Mouse (Mus musculus) hindbrain, postnatal 0 days (tissue): ENCODE data around the gene Casq2. TPM values are rescaled to one million over a fixed set of nuclear protein-coding genes. Genes with fewer than 3 reads are reported as not detected.

Source experiments
- ATAC-seq: fragments of 200-750 bp; cut with Nextera tagmentation; 2 replicates; pipeline ENCODE4 v1.8.0; 2017; ENCODE audit warnings: mild to moderate bottlenecking, moderate TSS enrichment, moderate library complexity
- DNase-seq: peaks from one replicate; pipeline ENCODE4 v3.0.0-alpha.2; 2015; ENCODE audit warnings: low spot score
- H3K27ac ChIP-seq: fragments of 300-500 bp; sonication (generic); 2 replicates; pipeline ENCODE4 v1.5.1; 2014; ENCODE audit warnings: mild to moderate bottlenecking
- H3K27me3 ChIP-seq: fragments of 300-500 bp; sonication (generic); 2 replicates; pipeline ENCODE4 v1.6.1; 2014; ENCODE audit warnings: low read length, mixed read lengths; ENCODE audit not compliant: insufficient read depth
- H3K36me3 ChIP-seq: fragments of 300-500 bp; sonication (generic); 2 replicates; pipeline ENCODE4 v1.6.1; 2014; ENCODE audit warnings: low read length, mixed read lengths; ENCODE audit not compliant: insufficient read depth
- H3K4me1 ChIP-seq: fragments of 300-500 bp; sonication (generic); 2 replicates; pipeline ENCODE4 v1.6.1; 2014; ENCODE audit warnings: antibody characterized with exemption, low read length, mixed read lengths; ENCODE audit not compliant: insufficient read depth
- H3K4me2 ChIP-seq: fragments of 300-500 bp; sonication (generic); 2 replicates; pipeline ENCODE4 v1.6.1; 2014; ENCODE audit warnings: low read depth, mild to moderate bottlenecking, low read length, moderate library complexity, mixed read lengths
- H3K4me3 ChIP-seq: fragments of 300-500 bp; sonication (generic); 2 replicates; pipeline ENCODE4 v1.5.1; 2014; ENCODE audit warnings: low read length
- H3K9ac ChIP-seq: fragments of 300-500 bp; sonication (generic); replicated peaks from 2 replicates; pipeline ENCODE4 v1.6.1; 2014; ENCODE audit warnings: mild to moderate bottlenecking, low read length, moderate library complexity, mixed read lengths
- H3K9me3 ChIP-seq: fragments of 300-500 bp; sonication (generic); 2 replicates; pipeline ENCODE4 v1.6.1; 2016; ENCODE audit warnings: low read length, mixed read lengths
- CTCF ChIP-seq: IDR thresholded peaks from 2 replicates; pipeline ENCODE4 v1.5.1; 2016; ENCODE audit warnings: antibody characterized with exemption, control low read depth, low read depth
- WGBS: fragments of 180-500 bp; shearing (Covaris S2); extraction: QIAGEN DNeasy Blood & Tissue Kit; methylation state at CpG from one replicate; pipeline ENCODE4 v1.1.7; 2014; 5-methylcytosine and 5-hydroxymethylcytosine counted together
- polyA plus RNA-seq: library from polyadenylated mRNA; unstranded; fragments of >200 nt; fragmentation: Nextera tagmentation; extraction: Ambion mirVana; gene quantifications from 2 replicates; pipeline ENCODE4 v1.2.1, GENCODE M21; 2015
- total RNA-seq: library from RNA; depleted of rRNA; stranded (reverse); fragments of >200 nt; gene quantifications from 2 replicates; pipeline ENCODE4 v1.2.3, GENCODE M21; 2014

The Casq2 gene
- total and polyA plus RNA-seq, 2 experiments from 2014 or later = 0.56 to 1.4 TPM

DNA sequence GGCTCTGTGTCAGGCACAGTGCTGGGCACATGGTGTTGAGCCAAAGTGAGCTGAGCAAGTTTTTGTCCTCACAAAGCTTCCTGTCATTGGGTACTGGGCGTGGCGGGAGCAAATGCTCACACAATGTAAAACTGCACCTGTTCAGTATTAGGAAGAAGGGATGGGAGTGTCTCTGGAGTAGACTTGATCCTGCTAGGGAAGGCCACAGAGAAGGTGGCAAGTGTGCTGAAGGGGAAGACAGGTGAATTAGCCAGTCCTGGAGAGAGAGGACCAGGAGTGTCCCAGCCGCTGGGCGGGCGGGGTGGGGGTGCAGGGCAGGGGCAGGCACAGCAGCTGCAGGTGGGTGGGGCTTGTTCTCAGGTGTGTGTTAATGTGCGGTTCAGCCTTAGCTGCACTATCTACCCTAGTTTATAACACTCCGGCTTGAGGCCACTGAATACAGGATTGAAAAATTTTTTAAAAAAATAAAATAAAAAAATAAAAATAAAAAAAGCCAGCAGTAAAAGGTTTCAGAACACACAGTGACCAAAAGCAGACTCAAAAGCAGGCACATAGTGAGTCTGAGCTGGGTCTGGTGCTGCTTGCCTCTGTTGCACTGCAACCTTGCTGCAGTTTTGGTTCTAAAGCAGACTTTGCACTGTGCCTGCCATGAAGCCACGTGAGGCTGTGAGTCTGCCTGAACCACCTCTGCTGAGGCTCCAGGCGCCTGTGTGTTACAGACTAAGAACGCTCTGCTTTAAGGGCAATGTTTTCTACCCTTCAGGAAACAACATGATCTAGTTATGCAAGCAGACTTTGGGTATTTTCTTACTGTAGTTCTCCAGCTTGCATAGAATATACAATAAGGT is 22.7 kb upstream of the Casq2 start:
- no peaks in the 10 kb centered on the region for H3K36me3 ChIP-seq
- TF ChIP-seq CTCF = no peak
- 77% methylated on average over 10 of the region's 10 CpGs for WGBS
- H3K4me2 ChIP-seq = no peak overlapping the region
- H3K4me3 ChIP-seq = no peak overlapping the region
- no peak overlapping the region for H3K27ac ChIP-seq
- no peak overlapping the region for H3K9ac ChIP-seq
- DNase-seq (no peak), ATAC-seq (no peak)
- H3K27me3 ChIP-seq = no peaks in the 10 kb centered on the region
- no peaks in the 10 kb centered on the region for H3K4me1 ChIP-seq
- no peaks in the 10 kb centered on the region for H3K9me3 ChIP-seq

- TF ChIP-seq CTCF = no peak
- ATAC-seq = no peak
- H3K36me3 ChIP-seq = no peaks in the 10 kb centered on the region
- H3K27ac ChIP-seq = no peak overlapping the region
- no peaks in the 10 kb centered on the region for H3K4me1 ChIP-seq
- H3K9me3 ChIP-seq = no peaks in the 10 kb centered on the region
- H3K4me2 ChIP-seq = no peak overlapping the region
- WGBS = 84% methylated on average over 6 of the region's 6 CpGs
- no peak overlapping the region for H3K9ac ChIP-seq
- no peaks in the 10 kb centered on the region for H3K27me3 ChIP-seq
- no peak for DNase-seq
- no peak overlapping the region for H3K4me3 ChIP-seq
Measured at GRCm38 (mm10) chr3:102064566-102064965, 21.6 kb upstream of the Casq2 start.

- no peak overlapping the region for H3K27ac ChIP-seq
- WGBS = 45% methylated on average over 1 of the region's 1 CpGs
- no peak overlapping the region for H3K4me2 ChIP-seq
- no peak for TF ChIP-seq CTCF
- H3K4me1 ChIP-seq = no peaks in the 10 kb centered on the region
- no peak overlapping the region for H3K9ac ChIP-seq
- no peak overlapping the region for H3K4me3 ChIP-seq
- no peaks in the 10 kb centered on the region for H3K9me3 ChIP-seq
- no peaks in the 10 kb centered on the region for H3K27me3 ChIP-seq
- ATAC-seq = no peak
- DNase-seq = no peak
- H3K36me3 ChIP-seq = no peaks in the 10 kb centered on the region
Measured at GRCm38 (mm10) chr3:102067306-102067705, 18.9 kb upstream of the Casq2 start.

DNA sequence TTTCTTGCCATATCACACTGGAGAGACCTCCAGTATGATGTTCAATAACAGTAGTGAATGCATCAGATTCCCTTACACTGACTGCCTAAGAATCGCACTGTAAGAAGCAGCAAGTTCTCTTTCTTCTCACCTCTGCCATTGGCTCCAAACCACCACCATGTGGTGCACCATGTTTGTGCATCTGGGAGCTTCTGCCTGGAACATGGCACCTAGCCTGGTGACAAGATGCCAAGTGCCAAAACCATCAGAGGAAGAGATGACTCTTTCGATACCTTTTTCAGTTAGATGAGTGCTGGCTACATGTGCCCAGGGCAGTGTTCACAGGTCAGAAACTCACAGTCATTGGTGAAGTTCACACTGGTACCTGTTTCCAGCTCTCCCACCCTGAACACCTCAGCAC is 18.4 kb upstream of the Casq2 start:
- WGBS = 85% methylated on average over 2 of the region's 2 CpGs
- no peak for TF ChIP-seq CTCF
- Histone ChIP-seq H3K4me2 (no peak overlapping the region), H3K36me3 (no peaks in the 10 kb centered on the region), H3K4me3 (no peak overlapping the region), H3K27ac (no peak overlapping the region), H3K9me3 (no peaks in the 10 kb centered on the region), H3K4me1 (no peaks in the 10 kb centered on the region), H3K27me3 (no peaks in the 10 kb centered on the region), H3K9ac (no peak overlapping the region)
- no peak for ATAC-seq
- no peak for DNase-seq

DNA sequence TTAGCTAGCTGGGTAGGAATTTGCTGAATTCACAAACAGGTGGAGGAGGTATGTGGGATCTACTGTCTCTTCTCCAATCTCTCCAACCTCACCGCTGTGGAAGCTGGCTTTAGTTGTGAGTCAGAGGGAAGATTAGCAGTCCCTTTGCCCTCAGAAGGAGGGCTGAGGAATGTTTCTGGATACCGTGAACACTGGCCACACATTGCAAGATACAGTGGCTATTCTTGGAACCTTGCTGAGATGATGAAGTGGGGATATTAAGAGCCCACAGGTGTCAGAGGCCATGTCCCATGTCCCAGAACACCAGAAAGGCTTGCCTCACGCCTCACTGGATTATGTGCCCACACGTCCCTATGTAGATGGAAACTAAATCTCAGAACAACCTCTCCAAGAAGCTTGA is 17.0 kb upstream of the Casq2 start:
- no peak overlapping the region for H3K27ac ChIP-seq
- 84% methylated on average over 4 of the region's 4 CpGs for WGBS
- H3K36me3 ChIP-seq = no peaks in the 10 kb centered on the region
- H3K9me3 ChIP-seq = no peaks in the 10 kb centered on the region
- TF ChIP-seq CTCF = no peak
- H3K4me2 ChIP-seq = no peak overlapping the region
- no peak for ATAC-seq
- H3K27me3 ChIP-seq = no peaks in the 10 kb centered on the region
- no peak for DNase-seq
- no peak overlapping the region for H3K4me3 ChIP-seq
- H3K9ac ChIP-seq = no peak overlapping the region
- no peaks in the 10 kb centered on the region for H3K4me1 ChIP-seq

- Histone ChIP-seq H3K9ac (no peak overlapping the region), H3K27ac (no peak overlapping the region), H3K9me3 (no peaks in the 10 kb centered on the region), H3K27me3 (no peaks in the 10 kb centered on the region), H3K36me3 (no peaks in the 10 kb centered on the region), H3K4me3 (no peak overlapping the region), H3K4me1 (no peaks in the 10 kb centered on the region), H3K4me2 (no peak overlapping the region)
- WGBS = 82% methylated on average over 5 of the region's 5 CpGs
- DNase-seq (no peak), ATAC-seq (no peak)
- TF ChIP-seq CTCF = no peak
Measured at GRCm38 (mm10) chr3:102069686-102070085, 16.5 kb upstream of the Casq2 start.

- WGBS = 70% methylated on average over 7 of the region's 7 CpGs
- H3K9ac ChIP-seq = no peak overlapping the region
- no peaks in the 10 kb centered on the region for H3K36me3 ChIP-seq
- H3K4me2 ChIP-seq = no peak overlapping the region
- no peak for DNase-seq
- no peak overlapping the region for H3K27ac ChIP-seq
- no peaks in the 10 kb centered on the region for H3K27me3 ChIP-seq
- H3K4me3 ChIP-seq = no peak overlapping the region
- H3K9me3 ChIP-seq = no peaks in the 10 kb centered on the region
- no peaks in the 10 kb centered on the region for H3K4me1 ChIP-seq
- peak; percentile 40; the same call in 1 of the 2 replicates for ATAC-seq
- no peak for TF ChIP-seq CTCF
Measured at GRCm38 (mm10) chr3:102070360-102070759, 15.9 kb upstream of the Casq2 start.
